Mouse (Mus musculus) ES-E14 (cell line): ENCODE data around the gene Me1.

Experiments
- CHD2 ChIP-seq: IDR thresholded peaks from 2 replicates; pipeline ENCODE4 v1.6.1; 2014; ENCODE audit warnings: mild to moderate bottlenecking, low read depth, low read length, inconsistent platforms
- HCFC1 ChIP-seq: IDR thresholded peaks from 2 replicates; pipeline ENCODE4 v1.6.1; 2012; ENCODE audit warnings: low read length, inconsistent platforms, borderline replicate concordance; ENCODE audit not compliant: insufficient read depth
- MAFK ChIP-seq: IDR thresholded peaks from 2 replicates; pipeline ENCODE4 v1.6.1; 2014; ENCODE audit warnings: mild to moderate bottlenecking, low read depth, low read length, inconsistent platforms; ENCODE audit not compliant: insufficient read depth
- ZC3H11A ChIP-seq: IDR thresholded peaks from 2 replicates; pipeline ENCODE4 v1.6.1; 2012; ENCODE audit warnings: low read depth, mild to moderate bottlenecking, inconsistent platforms, low read length, borderline replicate concordance
- ZNF384 ChIP-seq: IDR thresholded peaks from 2 replicates; pipeline ENCODE4 v1.6.1; 2012; ENCODE audit warnings: low read depth, low read length, inconsistent platforms

DNA sequence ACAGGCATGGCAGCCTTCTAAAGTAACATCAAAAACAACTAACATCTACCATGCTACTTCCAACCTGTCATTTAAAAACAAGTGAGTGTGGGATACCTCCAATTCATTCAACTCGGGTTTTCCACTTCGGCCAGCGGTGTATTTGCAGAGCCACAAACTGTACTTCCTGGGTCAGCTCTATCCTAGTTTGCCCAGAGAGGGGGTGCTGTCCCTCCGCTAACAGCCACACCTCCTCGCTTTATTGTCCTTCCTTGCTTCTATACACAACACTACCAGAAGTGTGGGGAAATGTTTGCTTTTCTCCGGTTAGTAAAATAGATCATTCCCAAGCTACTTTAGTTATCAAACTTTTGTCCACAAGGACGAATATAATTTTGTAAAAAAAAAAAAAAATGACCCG, 124.8 kb downstream of the Me1 start:
- TF ChIP-seq ZC3H11A, result no peak
- TF ChIP-seq MAFK, result no peak
- TF ChIP-seq ZNF384, result no peak
- no peak for TF ChIP-seq CHD2
- no peak for TF ChIP-seq HCFC1
